Mouse (Mus musculus) forebrain, embryonic 11.5 days (tissue): Measurements from ENCODE around the gene Gm1110. TPM values are rescaled to one million over a fixed set of nuclear protein-coding genes. Genes with fewer than 3 reads are reported as not detected.
"Not testable (repeated sequence)": the region's sequence is repeated elsewhere in the genome, so short reads cannot be mapped to it uniquely, and the experiment has no call there.

Experiments
- ATAC-seq: fragments of 200-750 bp; cut with Nextera tagmentation; replicated peaks from 2 replicates; pipeline ENCODE4 v1.8.0; 2017; ENCODE audit warnings: moderate TSS enrichment; ENCODE audit not compliant: low FRiP score
- DNase-seq: peaks from one replicate; pipeline ENCODE4 v3.0.0-alpha.2; 2017; ENCODE audit warnings: low spot score
- H3K27ac ChIP-seq: fragments of 300-500 bp; sonication (generic); 2 replicates; pipeline ENCODE4 v1.5.1; 2014; ENCODE audit warnings: low read depth, low read length
- H3K27me3 ChIP-seq: fragments of 300-500 bp; sonication (generic); 2 replicates; pipeline ENCODE4 v1.6.1; 2014; ENCODE audit warnings: mild to moderate bottlenecking, low read length, mixed read lengths; ENCODE audit not compliant: control insufficient read depth, insufficient read depth
- H3K36me3 ChIP-seq: fragments of 300-500 bp; sonication (generic); 2 replicates; pipeline ENCODE4 v1.6.1; 2014; ENCODE audit warnings: mild to moderate bottlenecking, low read length, moderate library complexity, mixed read lengths; ENCODE audit not compliant: control insufficient read depth, insufficient read depth
- H3K4me1 ChIP-seq: fragments of 300-500 bp; sonication (generic); replicated peaks from 2 replicates; pipeline ENCODE4 v1.6.1; 2014; ENCODE audit warnings: low read length, mixed read lengths; ENCODE audit not compliant: control insufficient read depth, insufficient read depth
- H3K4me2 ChIP-seq: fragments of 300-500 bp; sonication (generic); 2 replicates; pipeline ENCODE4 v1.6.1; 2014; ENCODE audit warnings: low read depth, mild to moderate bottlenecking, low read length, moderate library complexity, mixed read lengths; ENCODE audit not compliant: severe bottlenecking
- H3K4me3 ChIP-seq: fragments of 300-500 bp; sonication (generic); 2 replicates; pipeline ENCODE4 v1.5.1; 2014; ENCODE audit warnings: low read depth, low read length
- H3K9ac ChIP-seq: fragments of 300-500 bp; sonication (generic); 2 replicates; pipeline ENCODE4 v1.6.1; 2014; ENCODE audit warnings: low read length
- H3K9me3 ChIP-seq: fragments of 300-500 bp; sonication (generic); 2 replicates; pipeline ENCODE4 v1.6.1; 2016; ENCODE audit warnings: low read length, mixed read lengths; ENCODE audit not compliant: control insufficient read depth
- WGBS: fragments of 180-500 bp; shearing (Covaris S2); extraction: QIAGEN DNeasy Blood & Tissue Kit; methylation state at CpG from one replicate; pipeline ENCODE4 v1.1.7; 2014; 5-methylcytosine and 5-hydroxymethylcytosine counted together
- polyA plus RNA-seq: library from polyadenylated mRNA; unstranded; fragments of >200 nt; fragmentation: Nextera tagmentation; extraction: Ambion mirVana; gene quantifications from 2 replicates; pipeline ENCODE4 v1.2.1, GENCODE M21; 2014

Gene Gm1110
- polyA plus RNA-seq = not detected in 2 replicates

- Histone ChIP-seq H3K4me2 (no peak within 1 kb of the TSS), H3K9me3 (no peaks in the 10 kb centered on the region), H3K4me3 (no peak within 1 kb of the TSS), H3K27me3 (no peaks in the 10 kb centered on the region), H3K36me3 (no peaks in the 10 kb centered on the region), H3K27ac (no peak within 1 kb of the TSS), H3K4me1 (no peaks in the 10 kb centered on the region), H3K9ac (no peak within 1 kb of the TSS)
- WGBS = 83% methylated on average over 13 of the region's 13 CpGs
- ATAC-seq (no peak), DNase-seq (no peak)
Observed at GRCm38 (mm10) chr9:26922909-26923526, at the start of gene Gm1110. TSS of gene Gm1110 (minus strand) at chr9:26923111.

- H3K4me1 ChIP-seq = no peaks in the 10 kb centered on the region
- 71% methylated on average over 2 of the region's 2 CpGs for WGBS
- ATAC-seq (no peak), DNase-seq (no peak)
- H3K9ac ChIP-seq = no peak overlapping the region
- no peaks in the 10 kb centered on the region for H3K27me3 ChIP-seq
- H3K27ac ChIP-seq = no peak overlapping the region
- H3K36me3 ChIP-seq = no peaks in the 10 kb centered on the region
- H3K9me3 ChIP-seq = no peaks in the 10 kb centered on the region
- H3K4me3 ChIP-seq = no peak overlapping the region
- no peak overlapping the region for H3K4me2 ChIP-seq
Observed at GRCm38 (mm10) chr9:26947790-26948189, 24.9 kb upstream of the Gm1110 start.

- Histone ChIP-seq H3K4me1 (no peaks in the 10 kb centered on the region), H3K9me3 (no peaks in the 10 kb centered on the region), H3K4me2 (no peak overlapping the region), H3K36me3 (no peaks in the 10 kb centered on the region), H3K9ac (no peak overlapping the region), H3K27me3 (no peaks in the 10 kb centered on the region), H3K4me3 (no peak overlapping the region), H3K27ac (no peak overlapping the region)
- ATAC-seq (no peak), DNase-seq (no peak)
- WGBS = 90% methylated on average over 3 of the region's 3 CpGs
Observed at GRCm38 (mm10) chr9:26924146-26924545, 1.2 kb upstream of the Gm1110 start.

- 93% methylated on average over 2 of the region's 2 CpGs for WGBS
- ATAC-seq = no peak
- Histone ChIP-seq H3K4me1 (no peaks in the 10 kb centered on the region), H3K27me3 (no peaks in the 10 kb centered on the region; the same call in 1 of the 2 replicates), H3K9me3 (no peaks in the 10 kb centered on the region), H3K4me2 (no peak overlapping the region), H3K9ac (no peak overlapping the region), H3K36me3 (no peaks in the 10 kb centered on the region), H3K4me3 (no peak overlapping the region), H3K27ac (no peak overlapping the region)
- DNase-seq = no peak
Observed at GRCm38 (mm10) chr9:26919778-26920177, 3.1 kb downstream of the Gm1110 start.

- H3K36me3 ChIP-seq = no peaks in the 10 kb centered on the region
- no peaks in the 10 kb centered on the region for H3K9me3 ChIP-seq
- DNase-seq (no peak), ATAC-seq (no peak)
- H3K4me2 ChIP-seq = no peak overlapping the region
- WGBS = 78% methylated on average over 4 of the region's 4 CpGs
- no peak overlapping the region for H3K4me3 ChIP-seq
- no peak overlapping the region for H3K9ac ChIP-seq
- no peak overlapping the region for H3K27ac ChIP-seq
- H3K27me3 ChIP-seq = no peaks in the 10 kb centered on the region; the same call in 1 of the 2 replicates
- H3K4me1 ChIP-seq = no peaks in the 10 kb centered on the region
Observed at GRCm38 (mm10) chr9:26913150-26913549, 9.8 kb downstream of the Gm1110 start.

DNA sequence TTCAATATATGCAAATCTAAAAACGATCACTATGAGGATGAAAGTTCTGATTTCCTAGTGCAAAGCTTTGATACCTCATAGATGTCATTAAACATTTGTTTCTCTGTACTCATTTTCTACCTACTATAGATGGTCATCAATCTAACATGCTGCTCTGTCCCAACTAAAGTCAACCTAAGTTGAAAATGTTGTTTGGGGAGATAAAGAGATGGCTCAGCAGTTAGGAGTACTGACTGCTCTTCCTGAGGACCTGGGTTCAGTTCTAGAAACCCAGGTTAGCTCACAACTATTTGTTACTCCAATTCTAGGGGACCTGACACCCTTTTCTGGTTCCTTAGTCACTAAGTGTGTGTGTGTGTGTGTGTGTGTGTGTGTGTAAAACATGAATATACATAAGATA, 11.7 kb downstream of the Gm1110 start:
- H3K36me3 ChIP-seq = no peaks in the 10 kb centered on the region
- H3K4me3 ChIP-seq = no peak overlapping the region
- DNase-seq (no peak), ATAC-seq (no peak)
- H3K27ac ChIP-seq = no peak overlapping the region
- no peaks in the 10 kb centered on the region for H3K9me3 ChIP-seq
- H3K9ac ChIP-seq = no peak overlapping the region
- no peaks in the 10 kb centered on the region for H3K4me1 ChIP-seq
- H3K4me2 ChIP-seq = no peak overlapping the region
- 77% methylated on average over 1 of the region's 1 CpGs for WGBS
- H3K27me3 ChIP-seq = no peaks in the 10 kb centered on the region

- H3K4me1 ChIP-seq, H3K36me3 ChIP-seq, H3K27ac ChIP-seq, H3K27me3 ChIP-seq, H3K9me3 ChIP-seq, H3K9ac ChIP-seq, DNase-seq, H3K4me2 ChIP-seq, H3K4me3 ChIP-seq, ATAC-seq: not testable (repeated sequence)
- WGBS = 82% methylated on average over 7 of the region's 7 CpGs
Observed at GRCm38 (mm10) chr9:26869856-26870255, 53.1 kb downstream of the Gm1110 start.

- H3K36me3 ChIP-seq = no peaks in the 10 kb centered on the region
- H3K9ac ChIP-seq = no peak within 1 kb of the TSS
- DNase-seq = no peak
- no peaks in the 10 kb centered on the region for H3K9me3 ChIP-seq
- no peaks in the 10 kb centered on the region for H3K4me1 ChIP-seq
- no peak within 1 kb of the TSS for H3K4me2 ChIP-seq
- H3K4me3 ChIP-seq = no peak within 1 kb of the TSS
- 76% methylated on average over 5 of the region's 5 CpGs for WGBS
- no peaks in the 10 kb centered on the region for H3K27me3 ChIP-seq
- ATAC-seq = no peak
- H3K27ac ChIP-seq = no peak within 1 kb of the TSS
Observed at GRCm38 (mm10) chr9:26860751-26861150, 62.2 kb downstream of the Gm1110 start, which contains the start of gene Glb1l3. TSS of gene Glb1l3 (minus strand) at chr9:26860890.

- Histone ChIP-seq H3K27ac (no peak overlapping the region), H3K27me3 (no peaks in the 10 kb centered on the region), H3K4me3 (no peak overlapping the region), H3K4me2 (no peak overlapping the region), H3K9ac (no peak overlapping the region), H3K4me1 (no peaks in the 10 kb centered on the region), H3K9me3 (no peaks in the 10 kb centered on the region), H3K36me3 (no peaks in the 10 kb centered on the region)
- DNase-seq (no peak), ATAC-seq (no peak)
- WGBS = 86% methylated on average over 3 of the region's 3 CpGs
Observed at GRCm38 (mm10) chr9:26831089-26831488, 91.8 kb downstream of the Gm1110 start.
